Mouse (Mus musculus): ENCODE data around the gene Ripor3. TPM values are rescaled to one million over a fixed set of nuclear protein-coding genes. Genes with fewer than 3 reads are reported as not detected.

Ripor3 gene
- polyA plus RNA-seq, 1 experiment from 2014 or later = 2.0 TPM

DNA sequence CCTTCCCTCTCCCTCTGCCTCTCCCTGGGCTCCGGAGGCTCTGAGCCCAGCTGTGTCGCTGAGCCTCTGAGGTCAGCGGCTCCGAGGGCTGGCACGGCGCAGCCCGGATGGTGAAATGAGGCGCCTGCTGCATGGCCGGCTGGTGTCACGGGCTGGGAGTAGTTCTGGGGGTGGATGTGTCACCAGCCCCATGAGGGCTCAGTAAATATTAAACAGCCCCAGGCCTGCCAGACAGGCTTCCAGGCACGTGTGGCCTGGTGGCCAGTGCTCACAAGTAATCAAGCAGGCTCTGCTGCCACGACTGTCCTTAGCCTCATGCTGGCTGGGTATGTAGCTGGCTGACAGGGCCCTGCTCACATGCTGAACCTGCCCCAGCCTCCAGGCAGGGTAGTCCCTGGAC lies 7.0 kb downstream of the Ripor3 start:
- H3K4me2 ChIP-seq = no peak overlapping the region
- 33% methylated on average over 12 of the region's 12 CpGs for WGBS
- DNase-seq (peak; percentile 36), ATAC-seq (ENCODE audit: insufficient read depth) (0 out of 2 replicates have a peak, but pooled peaks have one; percentile 23)
- no peak for TF ChIP-seq CTCF (IDR thresholded peaks at IDR 0.05; ENCODE audit: low read depth)
- no peaks in the 10 kb centered on the region for H3K27me3 ChIP-seq (ENCODE audit: insufficient read depth, low read length)
- H3K36me3 ChIP-seq (ENCODE audit: insufficient read depth) = no peaks in the 10 kb centered on the region
- H3K4me3 ChIP-seq (ENCODE audit: low read depth, low read length) = no peak overlapping the region
- no peaks in the 10 kb centered on the region for H3K9me3 ChIP-seq (ENCODE audit: low read depth, low read length)
- no peaks in the 10 kb centered on the region for H3K4me1 ChIP-seq (ENCODE audit: insufficient read depth)
- 0 out of 2 replicates have a peak overlapping the region, but pooled peaks have one; percentile 10 for H3K27ac ChIP-seq (ENCODE audit: low read depth)
- no peak overlapping the region for H3K9ac ChIP-seq

DNA sequence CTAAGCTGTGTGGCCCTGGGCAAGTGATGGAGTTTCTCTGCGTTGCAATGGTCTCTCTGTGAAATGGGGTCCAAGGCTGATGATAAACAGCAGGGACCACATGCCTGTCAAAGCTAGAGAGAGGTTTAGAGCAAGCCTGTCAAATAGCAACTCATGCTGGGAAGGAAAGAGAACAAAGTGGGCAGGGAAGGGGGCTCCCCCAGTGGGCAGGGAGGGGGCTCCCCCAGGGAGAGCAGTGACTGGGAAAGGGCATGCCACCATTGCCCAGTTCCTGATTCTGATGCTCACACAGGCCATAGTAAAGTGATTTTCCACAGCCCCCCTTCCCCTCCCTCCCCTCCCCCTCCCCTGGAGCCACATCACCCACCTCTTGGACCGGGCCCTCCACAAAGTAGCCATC lies 7.5 kb downstream of the Ripor3 start:
- 51% methylated on average over 2 of the region's 2 CpGs for WGBS
- Histone ChIP-seq H3K27ac (ENCODE audit: low read depth) (0 out of 2 replicates have a peak overlapping the region, but pooled peaks have one; percentile 10), H3K4me3 (ENCODE audit: low read depth, low read length) (no peak overlapping the region), H3K4me1 (ENCODE audit: insufficient read depth) (no peaks in the 10 kb centered on the region; the same call in 1 of the 2 replicates), H3K9me3 (ENCODE audit: low read depth, low read length) (no peaks in the 10 kb centered on the region), H3K27me3 (ENCODE audit: insufficient read depth, low read length) (no peaks in the 10 kb centered on the region), H3K36me3 (ENCODE audit: insufficient read depth) (no peaks in the 10 kb centered on the region), H3K9ac (no peak overlapping the region), H3K4me2 (no peak overlapping the region)
- TF ChIP-seq CTCF (IDR thresholded peaks at IDR 0.05; ENCODE audit: low read depth) = no peak
- ATAC-seq (ENCODE audit: insufficient read depth) = peak; percentile 8; the same call in 1 of the 2 replicates
- DNase-seq = no peak

DNA sequence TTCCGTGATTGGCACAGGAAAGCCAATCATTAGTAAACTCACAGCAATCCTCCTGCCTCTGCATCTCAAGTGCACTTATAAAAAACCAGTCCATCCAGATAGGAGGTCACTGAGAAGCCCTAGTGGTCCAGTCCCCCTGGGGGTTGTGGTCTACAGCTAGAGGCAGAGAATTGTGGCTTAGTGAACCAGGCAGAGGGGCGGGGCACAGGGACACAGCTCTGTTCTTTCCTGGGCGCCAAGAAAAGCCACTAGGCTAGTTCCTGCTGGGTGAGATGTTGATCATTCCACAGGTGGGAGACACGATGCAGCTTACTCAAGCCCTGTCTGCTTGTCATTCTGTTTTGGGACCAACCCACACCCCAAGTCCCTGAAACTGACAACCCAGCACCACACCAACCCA lies 8.2 kb downstream of the Ripor3 start:
- DNase-seq (no peak), ATAC-seq (ENCODE audit: insufficient read depth) (no peak)
- no peak for TF ChIP-seq CTCF (IDR thresholded peaks at IDR 0.05; ENCODE audit: low read depth)

DNA sequence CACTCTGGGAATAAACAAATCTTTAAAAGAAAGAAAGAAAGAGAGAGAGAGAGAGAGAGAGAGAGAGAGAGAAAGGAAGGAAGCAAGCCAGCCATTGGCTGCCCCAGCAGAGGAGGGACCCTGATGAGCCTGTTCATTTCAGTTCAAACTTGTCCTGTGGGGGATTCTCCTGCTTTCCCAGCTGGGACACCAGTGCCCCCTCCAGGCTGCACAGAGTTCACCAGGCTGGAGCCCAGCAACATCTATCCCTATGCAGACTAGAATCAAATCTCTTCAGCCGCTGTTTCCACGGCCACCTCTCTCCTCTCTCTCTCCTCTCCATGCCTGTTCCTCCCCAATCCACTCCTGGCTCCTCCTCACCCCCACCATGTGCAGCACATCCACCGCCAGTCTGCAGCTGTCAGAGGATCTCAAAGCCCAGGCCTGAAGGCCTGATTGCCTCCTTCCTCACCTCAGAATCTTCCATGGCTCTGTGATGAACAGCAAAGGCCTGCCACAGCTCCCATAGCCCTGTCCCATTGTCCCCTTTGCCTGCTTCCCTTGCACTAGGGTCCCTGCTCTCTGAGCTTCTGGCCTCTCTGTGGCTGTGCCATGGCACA lies 11.2 kb downstream of the Ripor3 start:
- peak; percentile 32; the same call in 1 of the 2 replicates for TF ChIP-seq CTCF (IDR thresholded peaks at IDR 0.05; ENCODE audit: low read depth)
- Histone ChIP-seq H3K4me3 (ENCODE audit: low read depth, low read length) (no peak overlapping the region), H3K36me3 (ENCODE audit: insufficient read depth) (no peaks in the 10 kb centered on the region), H3K4me2 (no peak overlapping the region), H3K27ac (ENCODE audit: low read depth) (no peak overlapping the region), H3K27me3 (ENCODE audit: insufficient read depth, low read length) (no peaks in the 10 kb centered on the region), H3K4me1 (ENCODE audit: insufficient read depth) (no peaks in the 10 kb centered on the region; the same call in 1 of the 2 replicates), H3K9ac (no peak overlapping the region), H3K9me3 (ENCODE audit: low read depth, low read length) (no peaks in the 10 kb centered on the region)
- ATAC-seq (ENCODE audit: insufficient read depth) (no peak), DNase-seq (peak; percentile 34)
- WGBS = 60% methylated on average over 3 of the region's 3 CpGs

More for the DNA sequence above, 8.2 kb downstream of the Ripor3 start:
- H3K4me3 ChIP-seq (ENCODE audit: low read depth, low read length) = no peak overlapping the region
- H3K36me3 ChIP-seq (ENCODE audit: insufficient read depth) = no peaks in the 10 kb centered on the region
- H3K27me3 ChIP-seq (ENCODE audit: insufficient read depth, low read length) = no peaks in the 10 kb centered on the region
- no peaks in the 10 kb centered on the region for H3K9me3 ChIP-seq (ENCODE audit: low read depth, low read length)
- H3K4me2 ChIP-seq = no peak overlapping the region
- H3K4me1 ChIP-seq (ENCODE audit: insufficient read depth) = no peaks in the 10 kb centered on the region; the same call in 1 of the 2 replicates
- no peak overlapping the region for H3K9ac ChIP-seq
- no peak overlapping the region for H3K27ac ChIP-seq (ENCODE audit: low read depth)
- 49% methylated on average over 4 of the region's 4 CpGs for WGBS

DNA sequence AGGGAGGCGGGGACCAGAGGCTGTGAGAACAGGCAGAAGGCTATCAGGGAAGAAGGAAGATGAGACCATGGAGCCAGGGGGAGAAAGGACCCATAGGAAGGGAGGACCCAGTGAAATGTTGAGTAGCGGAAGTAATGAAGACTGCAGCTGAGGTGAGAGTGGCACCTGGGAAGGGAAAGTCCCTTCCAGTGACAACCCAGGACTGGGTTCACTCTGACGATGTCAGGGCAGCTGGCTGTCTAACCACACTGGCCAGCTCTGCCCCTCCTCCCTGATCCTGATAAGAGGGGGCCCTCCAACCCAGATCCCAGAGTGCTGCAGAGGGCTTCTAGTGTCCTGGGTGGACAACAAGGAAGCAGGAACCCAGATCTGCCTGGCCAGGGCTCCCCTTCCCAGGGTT lies 12.9 kb downstream of the Ripor3 start:
- Histone ChIP-seq H3K27ac (ENCODE audit: low read depth) (no peak overlapping the region), H3K9ac (no peak overlapping the region), H3K4me3 (ENCODE audit: low read depth, low read length) (no peak overlapping the region), H3K27me3 (ENCODE audit: insufficient read depth, low read length) (no peaks in the 10 kb centered on the region), H3K4me2 (no peak overlapping the region), H3K9me3 (ENCODE audit: low read depth, low read length) (no peaks in the 10 kb centered on the region), H3K4me1 (ENCODE audit: insufficient read depth) (no peaks in the 10 kb centered on the region; the same call in 1 of the 2 replicates), H3K36me3 (ENCODE audit: insufficient read depth) (no peaks in the 10 kb centered on the region)
- WGBS = 54% methylated on average over 3 of the region's 3 CpGs
- no peak for TF ChIP-seq CTCF (IDR thresholded peaks at IDR 0.05; ENCODE audit: low read depth)
- ATAC-seq (ENCODE audit: insufficient read depth) (no peak), DNase-seq (no peak)

DNA sequence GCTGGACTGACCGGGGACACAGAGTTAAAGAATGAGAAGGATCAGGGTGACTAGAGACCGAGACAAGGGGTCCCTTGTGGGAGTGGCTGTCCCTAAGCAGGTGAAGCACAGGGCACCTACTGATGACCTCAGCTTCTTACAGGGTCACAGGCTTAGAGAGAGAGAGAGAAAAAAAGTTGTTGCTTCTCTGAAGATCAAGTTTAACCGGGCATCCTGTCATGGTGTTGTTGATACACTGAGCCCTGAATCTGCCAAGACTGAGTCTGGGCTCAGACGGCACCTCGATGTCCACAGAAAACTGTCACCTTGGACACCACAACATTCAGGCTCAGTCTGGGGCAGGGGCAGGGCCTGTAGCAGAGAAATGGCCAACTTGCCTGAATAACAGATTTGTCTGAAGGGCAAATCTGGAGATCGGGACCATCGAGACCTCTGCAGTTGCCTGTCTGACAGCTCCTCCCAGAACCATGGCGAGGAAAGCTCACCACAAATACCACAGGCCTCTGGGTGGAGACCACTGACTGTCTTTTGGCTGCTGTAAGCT lies 13.7 kb downstream of the Ripor3 start:
- Histone ChIP-seq H3K4me2 (no peak overlapping the region), H3K4me1 (ENCODE audit: insufficient read depth) (no peaks in the 10 kb centered on the region; the same call in 1 of the 2 replicates), H3K27me3 (ENCODE audit: insufficient read depth, low read length) (no peaks in the 10 kb centered on the region), H3K27ac (ENCODE audit: low read depth) (no peak overlapping the region), H3K9ac (no peak overlapping the region), H3K36me3 (ENCODE audit: insufficient read depth) (no peaks in the 10 kb centered on the region), H3K9me3 (ENCODE audit: low read depth, low read length) (no peaks in the 10 kb centered on the region), H3K4me3 (ENCODE audit: low read depth, low read length) (no peak overlapping the region)
- no peak for DNase-seq
- no peak for TF ChIP-seq CTCF (IDR thresholded peaks at IDR 0.05; ENCODE audit: low read depth)
- 33% methylated on average over 8 of the region's 8 CpGs for WGBS
- no peak for ATAC-seq (ENCODE audit: insufficient read depth)

DNA sequence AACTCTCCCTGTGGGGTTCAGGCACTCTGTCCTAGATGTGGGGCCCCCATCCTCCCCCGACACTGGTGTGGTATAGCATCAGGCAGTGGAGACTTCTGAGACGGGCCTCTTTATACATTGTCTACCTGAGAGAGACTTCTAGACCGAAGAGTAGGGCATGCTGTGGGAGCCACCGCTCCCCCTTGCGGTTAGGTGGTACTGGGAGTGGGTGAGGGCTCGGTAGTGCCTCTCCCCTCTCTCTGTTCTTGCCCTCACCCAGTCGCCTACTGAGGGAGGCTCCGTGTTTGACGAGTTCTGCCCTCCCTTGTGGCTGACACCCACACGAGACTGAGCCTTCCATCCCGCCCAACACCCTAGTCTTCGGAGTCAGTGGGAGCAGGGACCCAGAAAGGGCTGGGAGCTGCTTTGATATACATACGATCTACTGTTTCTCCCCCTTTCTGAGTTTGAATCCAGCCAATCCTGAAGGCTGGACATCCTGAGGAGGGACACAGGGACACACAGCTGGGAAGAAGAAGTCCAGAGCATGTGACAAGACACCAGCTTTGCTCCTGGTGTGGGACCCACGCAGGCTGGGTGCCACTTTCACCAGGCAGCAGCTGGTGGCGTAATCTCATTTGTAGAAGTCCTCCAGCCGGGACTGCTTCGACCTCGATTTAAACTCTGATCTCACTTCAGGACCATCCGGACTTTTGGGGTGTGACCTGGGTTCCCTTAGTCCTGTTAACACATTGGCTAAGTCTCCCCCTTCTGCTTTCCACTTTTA lies 14.4 kb downstream of the Ripor3 start:
- 0 out of 2 replicates have a peak, but pooled peaks have one; percentile 8 for TF ChIP-seq CTCF (IDR thresholded peaks at IDR 0.05; ENCODE audit: low read depth)
- no peaks in the 10 kb centered on the region; the same call in 1 of the 2 replicates for H3K4me1 ChIP-seq (ENCODE audit: insufficient read depth)
- WGBS = 42% methylated on average over 19 of the region's 19 CpGs
- H3K9ac ChIP-seq = no peak overlapping the region
- DNase-seq (no peak), ATAC-seq (ENCODE audit: insufficient read depth) (no peak)
- H3K4me3 ChIP-seq (ENCODE audit: low read depth, low read length) = no peak overlapping the region
- no peaks in the 10 kb centered on the region for H3K9me3 ChIP-seq (ENCODE audit: low read depth, low read length)
- H3K36me3 ChIP-seq (ENCODE audit: insufficient read depth) = no peaks in the 10 kb centered on the region
- no peak overlapping the region for H3K27ac ChIP-seq (ENCODE audit: low read depth)
- no peak overlapping the region for H3K4me2 ChIP-seq
- no peaks in the 10 kb centered on the region for H3K27me3 ChIP-seq (ENCODE audit: insufficient read depth, low read length)

Measured in lung, embryonic 14.5 days (tissue).